Mouse (Mus musculus) liver, postnatal 0 days (tissue): Measurements from ENCODE around the gene Tm2d1. TPM values are rescaled to one million over a fixed set of nuclear protein-coding genes. Genes with fewer than 3 reads are reported as not detected.
A peak's percentile ranks its signal among the peaks of the same experiment; 100 is the strongest.

Experiments used
- ATAC-seq: fragments of 200-750 bp; cut with Nextera tagmentation; 2 replicates; pipeline ENCODE4 v1.8.0; 2017; ENCODE audit warnings: mild to moderate bottlenecking, moderate library complexity
- DNase-seq: peaks from one replicate; pipeline ENCODE4 v3.0.0-alpha.2; 2016
- H3K27ac ChIP-seq: fragments of 300-500 bp; sonication (generic); 2 replicates; pipeline ENCODE4 v1.5.1; 2014; ENCODE audit warnings: antibody characterized with exemption, moderate library complexity, mild to moderate bottlenecking, low read depth
- H3K27me3 ChIP-seq: fragments of 300-500 bp; sonication (generic); 2 replicates; pipeline ENCODE4 v1.6.1; 2014; ENCODE audit warnings: low read length, control low read depth, mixed read lengths; ENCODE audit not compliant: insufficient read depth
- H3K36me3 ChIP-seq: fragments of 300-500 bp; sonication (generic); replicated peaks from 2 replicates; pipeline ENCODE4 v1.6.1; 2014; ENCODE audit warnings: mild to moderate bottlenecking, control low read depth, low read length, moderate library complexity, mixed read lengths; ENCODE audit not compliant: insufficient read depth
- H3K4me1 ChIP-seq: fragments of 300-500 bp; sonication (generic); 2 replicates; pipeline ENCODE4 v1.6.1; 2014; ENCODE audit warnings: antibody characterized with exemption, mild to moderate bottlenecking, control low read depth; ENCODE audit not compliant: insufficient read depth
- H3K4me2 ChIP-seq: fragments of 300-500 bp; sonication (generic); 2 replicates; pipeline ENCODE4 v1.6.1; 2014; ENCODE audit warnings: low read depth, mild to moderate bottlenecking, low read length, moderate library complexity, mixed read lengths
- H3K4me3 ChIP-seq: fragments of 300-500 bp; sonication (generic); 2 replicates; pipeline ENCODE4 v1.5.1; 2014; ENCODE audit warnings: low read depth, low read length
- H3K9ac ChIP-seq: fragments of 300-500 bp; sonication (generic); replicated peaks from 2 replicates; pipeline ENCODE4 v1.6.1; 2014; ENCODE audit warnings: mild to moderate bottlenecking, moderate library complexity
- H3K9me3 ChIP-seq: fragments of 300-500 bp; sonication (generic); 2 replicates; pipeline ENCODE4 v1.6.1; 2016; ENCODE audit warnings: mild to moderate bottlenecking, control low read depth, low read length, mixed read lengths
- CTCF ChIP-seq: sonication (generic); IDR thresholded peaks from 2 replicates; pipeline ENCODE4 v1.5.1; 2016; ENCODE audit warnings: antibody characterized with exemption, low read depth
- EP300 ChIP-seq: IDR thresholded peaks from 2 replicates; pipeline ENCODE4 v1.6.1; 2016; ENCODE audit warnings: antibody characterized with exemption, low read depth, mild to moderate bottlenecking
- WGBS: fragments of 180-500 bp; shearing (Covaris S2); extraction: QIAGEN DNeasy Blood & Tissue Kit; methylation state at CpG from one replicate; pipeline ENCODE4 v1.1.7; 2014; ENCODE audit not compliant: insufficient replicate concordance; 5-methylcytosine and 5-hydroxymethylcytosine counted together
- polyA plus RNA-seq: library from polyadenylated mRNA; unstranded; fragments of >200 nt; fragmentation: Nextera tagmentation; extraction: Ambion mirVana; gene quantifications from 2 replicates; pipeline ENCODE4 v1.2.1, GENCODE M21; 2015

The Tm2d1 gene
- polyA plus RNA-seq, 1 experiment from 2014 or later = 50.6 TPM

DNA sequence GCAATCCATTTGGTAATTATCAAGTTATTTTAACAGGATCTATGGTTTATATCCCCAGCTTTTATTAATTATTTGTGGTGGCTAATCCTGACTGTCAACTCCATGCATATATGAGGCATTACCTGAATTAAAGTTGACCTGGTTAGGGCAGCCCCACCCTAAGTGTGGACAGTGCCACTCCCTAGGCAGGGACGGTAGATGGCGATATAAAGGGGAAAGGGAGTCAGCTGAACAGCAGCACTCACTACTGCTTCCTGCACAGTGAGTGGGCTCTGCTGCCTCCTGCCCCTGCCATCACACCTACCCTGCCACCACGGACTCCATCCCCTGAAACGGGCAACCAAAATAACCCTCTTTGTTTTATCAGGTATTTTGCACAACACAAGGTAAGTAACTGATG lies 7.7 kb downstream of the Tm2d1 start:
- ATAC-seq = no peak
- no peak overlapping the region for H3K4me2 ChIP-seq
- H3K4me1 ChIP-seq = no peaks in the 10 kb centered on the region
- no peaks in the 10 kb centered on the region for H3K27me3 ChIP-seq
- H3K27ac ChIP-seq = no peak overlapping the region
- H3K9me3 ChIP-seq = no peaks in the 10 kb centered on the region
- DNase-seq = no peak
- 53% methylated on average over 4 of the region's 4 CpGs for WGBS
- TF ChIP-seq EP300 = no peak
- TF ChIP-seq CTCF = peak; percentile 48
- H3K4me3 ChIP-seq = no peak overlapping the region
- no peak overlapping the region for H3K9ac ChIP-seq
- peaks cover 2% of the 10 kb centered on the region; the same call in 1 of the 2 replicates for H3K36me3 ChIP-seq

- Histone ChIP-seq H3K27me3 (no peaks in the 10 kb centered on the region), H3K4me1 (no peaks in the 10 kb centered on the region), H3K36me3 (peaks cover 13% of the 10 kb centered on the region; the same call in 1 of the 2 replicates), H3K9ac (no peak overlapping the region), H3K4me2 (no peak overlapping the region), H3K27ac (no peak overlapping the region), H3K9me3 (no peaks in the 10 kb centered on the region), H3K4me3 (no peak overlapping the region)
- WGBS = 84% methylated on average over 9 of the region's 9 CpGs
- DNase-seq (no peak), ATAC-seq (no peak)
- no peak for TF ChIP-seq CTCF
These were observed 24.9 kb downstream of the Tm2d1 start for GRCm38 (mm10) chr4:98358034-98358809.

GRCm38 (mm10) chr4:98348580-98348979 lies 34.5 kb downstream of the Tm2d1 start:
- no peak for DNase-seq
- 56% methylated on average over 5 of the region's 5 CpGs for WGBS
- Histone ChIP-seq H3K36me3 (no peaks in the 10 kb centered on the region), H3K27me3 (no peaks in the 10 kb centered on the region), H3K4me3 (no peak overlapping the region), H3K4me1 (no peaks in the 10 kb centered on the region), H3K9me3 (no peaks in the 10 kb centered on the region), H3K27ac (no peak overlapping the region), H3K9ac (no peak overlapping the region), H3K4me2 (no peak overlapping the region)
- ATAC-seq = no peak
- no peak for TF ChIP-seq EP300
- TF ChIP-seq CTCF = no peak

DNA sequence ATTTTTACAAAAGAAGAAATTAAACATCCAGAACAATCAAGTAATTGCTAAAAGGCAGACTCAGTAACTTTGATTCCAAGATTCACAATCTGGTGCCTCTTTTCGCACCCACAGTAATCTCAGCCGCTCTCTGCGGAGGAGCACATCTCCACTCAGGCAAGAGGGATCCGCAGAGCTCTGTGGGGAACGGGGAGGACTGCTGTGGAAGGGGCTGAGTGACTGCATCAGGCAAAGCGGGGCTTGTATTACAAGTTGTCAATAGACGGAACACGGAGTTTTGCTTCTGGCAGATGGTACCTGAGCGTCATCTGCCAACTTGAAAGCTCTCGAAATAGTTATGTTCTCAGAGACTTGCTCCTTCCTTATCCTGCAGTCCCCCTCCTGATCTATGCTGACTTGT lies 37.3 kb downstream of the Tm2d1 start:
- H3K36me3 ChIP-seq = no peaks in the 10 kb centered on the region
- TF ChIP-seq CTCF = no peak
- TF ChIP-seq EP300 = no peak
- DNase-seq = no peak
- no peaks in the 10 kb centered on the region for H3K27me3 ChIP-seq
- no peak for ATAC-seq
- no peak overlapping the region for H3K4me2 ChIP-seq
- no peaks in the 10 kb centered on the region for H3K9me3 ChIP-seq
- H3K27ac ChIP-seq = no peak overlapping the region
- WGBS = 84% methylated on average over 10 of the region's 10 CpGs
- H3K4me1 ChIP-seq = no peaks in the 10 kb centered on the region
- H3K4me3 ChIP-seq = no peak overlapping the region
- no peak overlapping the region for H3K9ac ChIP-seq

GRCm38 (mm10) chr4:98339992-98340564 lies 43.0 kb downstream of the Tm2d1 start:
- Histone ChIP-seq H3K27me3 (no peaks in the 10 kb centered on the region), H3K27ac (no peak overlapping the region)

DNA sequence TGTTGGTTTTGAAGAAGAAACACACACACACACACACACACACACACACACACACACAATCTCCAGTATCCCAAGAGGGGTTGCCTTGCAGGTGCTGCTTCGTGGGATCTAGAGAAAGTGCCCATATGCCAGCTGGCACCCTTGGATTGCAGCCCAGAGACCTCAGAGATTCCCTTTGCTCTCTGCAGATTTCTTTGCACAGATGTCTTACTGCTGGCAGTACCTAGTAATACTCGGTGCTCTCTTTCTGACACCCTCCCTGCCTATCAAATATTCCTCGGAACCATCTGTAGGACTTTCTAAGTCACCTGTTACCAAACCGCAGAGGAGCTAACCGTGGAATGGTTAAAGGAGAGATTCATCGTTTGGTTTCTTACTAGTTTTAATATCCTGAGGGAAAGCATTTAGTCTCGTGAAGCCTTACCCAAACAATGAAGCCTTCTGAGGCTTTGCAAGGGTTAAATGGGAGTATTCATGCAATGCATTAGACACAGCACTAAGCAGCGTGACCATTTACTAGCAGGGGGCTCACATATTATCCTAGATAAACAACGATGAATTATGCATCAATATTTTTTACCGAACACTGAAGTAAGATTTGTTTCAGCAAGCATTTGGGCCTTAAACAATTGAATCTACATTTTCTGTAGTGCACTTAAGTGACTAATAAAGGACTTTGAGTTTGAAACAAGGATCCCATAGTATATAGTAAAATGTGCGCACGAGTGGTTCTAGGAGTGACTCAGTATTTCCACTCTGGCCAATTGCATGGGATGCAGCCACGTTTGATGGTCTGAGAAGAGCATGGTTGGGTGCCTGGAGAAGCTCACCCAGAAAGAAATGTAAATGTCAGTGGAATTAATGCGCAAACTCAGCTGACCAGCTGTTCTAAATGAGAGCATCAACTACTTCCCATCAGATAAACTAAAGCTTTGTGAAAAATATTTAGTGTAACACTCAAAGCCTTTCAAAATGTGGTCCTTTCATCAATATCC lies 44.2 kb downstream of the Tm2d1 start:
- WGBS = 77% methylated on average over 14 of the region's 14 CpGs
- no peaks in the 10 kb centered on the region for H3K9me3 ChIP-seq
- no peak overlapping the region for H3K4me2 ChIP-seq
- H3K9ac ChIP-seq = no peak overlapping the region
- H3K4me3 ChIP-seq = no peak overlapping the region
- no peaks in the 10 kb centered on the region for H3K27me3 ChIP-seq
- no peak for ATAC-seq
- no peak overlapping the region for H3K27ac ChIP-seq
- no peaks in the 10 kb centered on the region for H3K4me1 ChIP-seq
- no peak for TF ChIP-seq EP300
- H3K36me3 ChIP-seq = no peaks in the 10 kb centered on the region
- no peak for DNase-seq

More at GRCm38 (mm10) chr4:98339992-98340564, 43.0 kb downstream of the Tm2d1 start:
- Histone ChIP-seq H3K4me1 (no peaks in the 10 kb centered on the region), H3K4me2 (no peak overlapping the region), H3K36me3 (no peaks in the 10 kb centered on the region), H3K4me3 (no peak overlapping the region), H3K9ac (no peak overlapping the region), H3K9me3 (no peaks in the 10 kb centered on the region)
- no peak for DNase-seq
- 59% methylated on average over 10 of the region's 10 CpGs for WGBS
- ATAC-seq = no peak
- TF ChIP-seq CTCF = no peak
- no peak for TF ChIP-seq EP300
